Mouse (Mus musculus): ENCODE data around the gene Clasp1. TPM values are rescaled to one million over a fixed set of nuclear protein-coding genes. Genes with fewer than 3 reads are reported as not detected.

The Clasp1 gene
- polyA plus RNA-seq, 1 experiment from 2014 or later = 35.2 TPM

DNA sequence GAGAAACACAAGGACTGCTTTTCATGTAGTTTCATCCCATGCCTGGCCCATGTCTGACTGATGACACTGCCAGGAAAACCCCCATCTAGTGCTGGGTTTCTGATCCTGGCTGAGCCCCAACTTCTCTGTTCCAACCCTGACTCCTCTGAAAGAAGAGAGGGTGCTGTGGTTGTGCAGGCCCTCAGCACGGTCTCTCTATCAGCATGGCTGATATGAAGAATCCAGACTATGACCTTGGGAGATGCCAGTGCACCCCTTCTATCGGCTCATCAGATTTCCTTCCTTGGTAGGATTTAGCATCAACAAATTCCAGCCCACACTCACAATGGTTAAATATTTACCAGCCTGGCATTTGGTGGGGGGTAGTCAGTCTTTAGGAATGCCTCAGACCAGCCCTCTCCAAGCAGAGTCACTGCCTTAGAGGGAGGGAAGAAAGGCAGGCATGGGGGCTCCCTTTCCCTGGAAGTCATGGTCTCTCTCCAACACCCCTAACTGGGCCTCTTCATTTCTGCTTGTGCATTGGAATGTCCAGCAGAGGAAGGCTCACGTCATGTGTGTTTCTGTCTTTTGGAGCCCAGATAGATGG, 272.1 kb downstream of the Clasp1 start:
- 27% methylated on average over 3 of the region's 3 CpGs for WGBS
- peak; percentile 56 for ATAC-seq
- H3K4me1 ChIP-seq (replicated peaks) = peaks cover 5% of the 10 kb centered on the region; the same call in 1 of the 2 replicates
- H3K27ac ChIP-seq = no peak overlapping the region
- no peak overlapping the region for H3K4me2 ChIP-seq (replicated peaks)
- H3K9me3 ChIP-seq = no peaks in the 10 kb centered on the region
- no peak overlapping the region for H3K4me3 ChIP-seq (replicated peaks)
- H3K9ac ChIP-seq = no peak overlapping the region
- H3K36me3 ChIP-seq = no peaks in the 10 kb centered on the region
- H3K27me3 ChIP-seq (replicated peaks) = no peaks in the 10 kb centered on the region

Other genes with a start within 250 kb of the Clasp1 start
- 0.06 TPM in 1 of 2 replicates, not detected in the other for gene Gm29106, start 212.5 kb upstream of the Clasp1 start, polyA plus RNA-seq (2015; fragmentation: Nextera tagmentation; extraction: Ambion mirVana)
- gene Tsn, start 77.3 kb upstream of the Clasp1 start, polyA plus RNA-seq (2015; fragmentation: Nextera tagmentation; extraction: Ambion mirVana) = 261 and 297 TPM in 2 replicates
- gene Nifk, start 67.2 kb upstream of the Clasp1 start, polyA plus RNA-seq (2015; fragmentation: Nextera tagmentation; extraction: Ambion mirVana) = 78.4 and 87.5 TPM in 2 replicates
- gene Tfcp2l1, start 238.9 kb downstream of the Clasp1 start, polyA plus RNA-seq (2015; fragmentation: Nextera tagmentation; extraction: Ambion mirVana) = 3.2 and 4.5 TPM in 2 replicates